Mouse (Mus musculus): ENCODE measurements around the gene Tmem238l. TPM values are rescaled to one million over a fixed set of nuclear protein-coding genes. Genes with fewer than 3 reads are reported as not detected.
A peak's percentile ranks its signal among the peaks of the same experiment; 100 is the strongest.

Gene Tmem238l
- polyA plus RNA-seq, 1 experiment from 2014 or later, result not detected

GRCm38 (mm10) chr11:66983422-66984164 lies 27.2 kb downstream of the Tmem238l start:
- no peak overlapping the region for H3K4me3 ChIP-seq
- H3K9ac ChIP-seq, result no peak overlapping the region
- peak overlapping the region; percentile 80 for H3K27ac ChIP-seq
- ATAC-seq (replicated peaks), result peak; percentile 27; the same call in 1 of the 2 replicates
- no peak overlapping the region for H3K4me2 ChIP-seq
- no peaks in the 10 kb centered on the region for H3K36me3 ChIP-seq (replicated peaks)
- H3K4me1 ChIP-seq, result peaks cover 22% of the 10 kb centered on the region
- no peaks in the 10 kb centered on the region for H3K9me3 ChIP-seq
- 65% methylated on average over 11 of the region's 11 CpGs for WGBS
- no peaks in the 10 kb centered on the region for H3K27me3 ChIP-seq (replicated peaks)

DNA sequence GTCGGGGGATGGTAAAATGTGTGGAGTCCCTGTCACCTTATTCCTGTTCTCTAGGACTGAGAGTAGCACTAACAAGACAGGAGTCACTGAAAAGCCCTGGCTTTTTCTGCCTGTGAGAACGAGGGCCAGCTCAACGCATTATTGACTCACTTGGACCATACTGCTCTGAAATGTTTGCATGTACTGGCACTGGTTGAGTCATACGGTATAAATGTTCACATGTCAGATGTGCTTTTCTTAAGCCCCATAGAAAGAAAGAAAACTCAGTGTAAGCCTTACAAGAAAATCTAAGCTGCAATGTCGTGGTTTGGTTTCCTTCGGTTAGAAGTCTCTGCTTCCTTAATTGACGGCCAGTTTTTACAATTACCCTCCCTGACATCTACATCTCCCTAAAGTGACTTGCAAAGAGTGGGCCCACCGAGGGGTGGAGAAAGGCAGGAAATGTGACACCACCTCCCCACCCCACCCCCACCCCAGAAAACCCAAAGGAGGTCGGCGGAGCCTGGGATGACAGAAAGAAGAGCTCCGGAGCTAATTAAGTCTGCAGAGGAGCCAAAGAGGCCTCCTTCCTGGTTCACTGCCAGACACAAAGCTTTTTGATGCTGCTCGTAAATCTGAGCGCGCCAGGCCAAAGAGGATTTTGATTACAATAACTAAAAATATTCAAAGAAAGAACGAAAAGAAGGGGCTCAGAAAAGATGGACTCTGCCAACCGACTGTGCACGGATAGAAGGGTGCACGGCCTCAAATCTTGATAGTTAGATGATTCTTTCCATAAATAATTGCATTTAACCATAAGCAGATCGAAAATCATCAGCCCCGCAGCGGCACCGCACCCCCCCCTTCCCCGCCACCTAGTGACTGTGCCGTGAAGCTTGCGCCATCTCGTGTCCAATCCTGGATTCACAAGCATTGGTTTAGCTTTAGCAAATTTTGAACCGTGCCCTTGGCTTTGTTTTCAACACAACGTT lies 28.0 kb downstream of the Tmem238l start:
- Histone ChIP-seq H3K27ac (peak overlapping the region; percentile 80), H3K4me1 (peaks cover 22% of the 10 kb centered on the region), H3K27me3 (replicated peaks) (no peaks in the 10 kb centered on the region), H3K36me3 (replicated peaks) (no peaks in the 10 kb centered on the region), H3K4me2 (peak overlapping the region; percentile 69), H3K9me3 (no peaks in the 10 kb centered on the region), H3K4me3 (peak overlapping the region; percentile 40), H3K9ac (peak overlapping the region; percentile 50)
- peak; percentile 82 for ATAC-seq (replicated peaks)
- 3% methylated on average over 28 of the region's 28 CpGs for whole genome bisulfite sequencing

GRCm38 (mm10) chr11:66985136-66985702 lies 28.8 kb downstream of the Tmem238l start:
- ATAC-seq (replicated peaks), result no peak; the same call in 1 of the 2 replicates
- Histone ChIP-seq H3K36me3 (replicated peaks) (no peaks in the 10 kb centered on the region), H3K4me1 (peaks cover 22% of the 10 kb centered on the region), H3K4me2 (peak overlapping the region; percentile 69), H3K9me3 (no peaks in the 10 kb centered on the region), H3K4me3 (peak overlapping the region; percentile 40), H3K27ac (peak overlapping the region; percentile 80), H3K27me3 (replicated peaks) (no peaks in the 10 kb centered on the region), H3K9ac (peak overlapping the region; percentile 50; the same call in 1 of the 2 replicates)
- WGBS, result 24% methylated on average over 11 of the region's 11 CpGs

GRCm38 (mm10) chr11:66992150-66992549 lies 35.7 kb downstream of the Tmem238l start:
- H3K27ac ChIP-seq, result no peak overlapping the region
- ATAC-seq (replicated peaks), result no peak
- 83% methylated on average over 2 of the region's 2 CpGs for WGBS

DNA sequence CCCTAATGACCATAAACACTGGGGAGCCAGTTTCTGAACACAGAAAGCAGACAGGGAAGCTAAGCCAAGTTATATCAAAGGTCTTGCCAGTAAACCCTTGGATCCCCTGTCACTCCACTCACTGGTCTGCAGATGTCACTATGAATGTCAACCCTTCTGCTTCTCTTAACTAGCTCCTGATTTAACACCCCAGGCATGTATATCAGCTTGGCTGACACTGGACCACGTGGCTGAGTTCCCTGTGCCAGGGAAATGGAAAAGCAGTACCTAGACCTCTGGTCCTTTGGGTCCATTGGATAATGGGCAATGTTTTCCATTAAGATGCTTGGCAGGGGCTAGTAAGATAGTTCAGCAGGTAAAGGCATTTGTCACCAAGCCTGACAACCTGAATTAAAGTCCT lies 37.2 kb downstream of the Tmem238l start:
- ATAC-seq (replicated peaks), result no peak
- WGBS, result 40% methylated on average over 1 of the region's 1 CpGs
- Histone ChIP-seq H3K36me3 (replicated peaks) (no peaks in the 10 kb centered on the region), H3K27me3 (replicated peaks) (no peaks in the 10 kb centered on the region), H3K4me2 (no peak overlapping the region), H3K4me1 (no peaks in the 10 kb centered on the region), H3K4me3 (no peak overlapping the region), H3K9me3 (no peaks in the 10 kb centered on the region), H3K9ac (no peak overlapping the region), H3K27ac (no peak overlapping the region)

More at GRCm38 (mm10) chr11:66992150-66992549, 35.7 kb downstream of the Tmem238l start:
- Histone ChIP-seq H3K9ac (no peak overlapping the region), H3K27me3 (replicated peaks) (no peaks in the 10 kb centered on the region), H3K4me3 (no peak overlapping the region), H3K4me2 (no peak overlapping the region), H3K4me1 (no peaks in the 10 kb centered on the region), H3K36me3 (replicated peaks) (no peaks in the 10 kb centered on the region), H3K9me3 (no peaks in the 10 kb centered on the region)

DNA sequence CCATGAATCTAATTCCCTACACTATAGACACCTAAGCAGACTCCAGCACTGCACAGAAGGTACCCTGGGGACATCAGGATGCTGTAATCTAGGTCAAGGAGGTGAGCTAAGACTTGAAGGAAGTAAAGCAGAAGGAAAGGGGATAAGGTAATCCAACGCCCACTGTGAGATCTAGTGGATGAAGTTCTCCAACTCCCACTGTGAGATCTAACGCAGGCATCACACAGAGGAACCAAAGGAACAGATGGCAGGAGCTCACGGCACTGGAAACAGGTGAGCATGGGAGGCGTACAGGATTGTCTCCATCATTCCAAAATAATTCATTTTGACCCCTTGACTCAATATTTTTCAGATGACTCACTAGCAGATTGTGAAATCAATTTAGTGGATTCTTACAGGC lies 40.0 kb downstream of the Tmem238l start:
- no peaks in the 10 kb centered on the region for H3K27me3 ChIP-seq (replicated peaks)
- no peak for ATAC-seq (replicated peaks)
- no peak overlapping the region for H3K9ac ChIP-seq
- no peak overlapping the region for H3K4me2 ChIP-seq
- peaks cover 6% of the 10 kb centered on the region for H3K4me1 ChIP-seq
- H3K4me3 ChIP-seq, result no peak overlapping the region
- H3K36me3 ChIP-seq (replicated peaks), result no peaks in the 10 kb centered on the region
- no peaks in the 10 kb centered on the region for H3K9me3 ChIP-seq
- WGBS, result 74% methylated on average over 4 of the region's 4 CpGs
- no peak overlapping the region for H3K27ac ChIP-seq

- 71% methylated on average over 14 of the region's 14 CpGs for WGBS
- Histone ChIP-seq H3K27ac (no peak overlapping the region), H3K4me3 (no peak overlapping the region), H3K36me3 (replicated peaks) (no peaks in the 10 kb centered on the region), H3K9me3 (no peaks in the 10 kb centered on the region), H3K27me3 (replicated peaks) (no peaks in the 10 kb centered on the region), H3K9ac (no peak overlapping the region), H3K4me1 (peaks cover 15% of the 10 kb centered on the region), H3K4me2 (no peak overlapping the region)
- ATAC-seq (replicated peaks), result no peak
These were observed 42.3 kb downstream of the Tmem238l start for GRCm38 (mm10) chr11:66998467-66999403.

- WGBS, result 64% methylated on average over 4 of the region's 4 CpGs
- Histone ChIP-seq H3K9me3 (no peaks in the 10 kb centered on the region), H3K9ac (no peak overlapping the region), H3K4me3 (no peak overlapping the region), H3K4me2 (no peak overlapping the region), H3K36me3 (replicated peaks) (no peaks in the 10 kb centered on the region), H3K27ac (peak overlapping the region; percentile 64; the same call in 1 of the 2 replicates), H3K4me1 (peaks cover 15% of the 10 kb centered on the region), H3K27me3 (replicated peaks) (no peaks in the 10 kb centered on the region)
- ATAC-seq (replicated peaks), result no peak
These were observed 44.2 kb downstream of the Tmem238l start for GRCm38 (mm10) chr11:67000671-67001070.

DNA sequence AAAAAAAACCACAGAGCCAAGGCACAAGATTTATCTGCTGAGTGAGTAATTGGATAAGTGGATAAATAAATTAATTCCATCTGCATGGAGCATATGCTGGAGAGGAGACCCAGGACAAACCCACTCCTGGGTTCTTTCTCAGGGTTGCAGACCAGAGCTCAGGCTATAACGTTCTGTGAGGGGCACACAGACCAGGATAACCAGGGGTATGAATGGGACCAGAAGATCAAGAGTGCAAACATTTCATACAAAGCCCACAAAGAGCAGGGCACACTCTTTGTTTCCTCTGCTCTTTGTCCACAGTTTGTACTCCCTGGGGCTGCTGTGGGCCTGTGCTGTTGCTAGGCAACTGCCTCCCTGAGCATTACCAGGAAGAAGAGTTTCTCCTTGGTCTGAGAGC lies 45.3 kb downstream of the Tmem238l start:
- 4% methylated on average over 1 of the region's 1 CpGs for WGBS
- peaks cover 15% of the 10 kb centered on the region for H3K4me1 ChIP-seq
- no peak overlapping the region for H3K4me3 ChIP-seq
- no peak overlapping the region for H3K4me2 ChIP-seq
- H3K27me3 ChIP-seq (replicated peaks), result no peaks in the 10 kb centered on the region
- peak overlapping the region; percentile 64 for H3K27ac ChIP-seq
- H3K9me3 ChIP-seq, result no peaks in the 10 kb centered on the region
- H3K36me3 ChIP-seq (replicated peaks), result no peaks in the 10 kb centered on the region
- ATAC-seq (replicated peaks), result peak; percentile 80
- H3K9ac ChIP-seq, result no peak overlapping the region

DNA sequence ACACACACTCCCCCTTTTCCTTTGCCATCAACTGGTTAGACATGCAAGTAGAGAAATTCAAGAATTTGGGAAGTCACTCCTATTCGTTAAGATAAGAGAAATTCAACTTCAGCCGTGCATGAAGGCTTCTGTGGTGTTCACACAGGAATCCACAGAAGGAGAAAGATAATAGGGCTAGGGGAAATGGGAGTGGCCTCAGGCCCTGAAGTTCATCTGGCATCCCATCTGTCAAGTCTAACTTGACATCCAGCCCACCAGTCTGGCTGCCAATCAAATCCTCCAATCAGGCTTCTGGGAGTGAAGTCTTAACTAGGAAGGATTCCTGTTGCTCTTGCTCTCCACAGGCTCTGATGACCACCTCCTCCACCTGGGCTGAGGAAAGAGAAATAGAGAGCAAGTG lies 46.5 kb downstream of the Tmem238l start:
- Histone ChIP-seq H3K9ac (no peak overlapping the region), H3K36me3 (replicated peaks) (no peaks in the 10 kb centered on the region), H3K4me1 (peaks cover 20% of the 10 kb centered on the region), H3K27me3 (replicated peaks) (no peaks in the 10 kb centered on the region), H3K4me2 (no peak overlapping the region), H3K9me3 (no peaks in the 10 kb centered on the region), H3K27ac (no peak overlapping the region), H3K4me3 (no peak overlapping the region)
- ATAC-seq (replicated peaks), result no peak
- WGBS, result 62% methylated on average over 2 of the region's 2 CpGs

- H3K27ac ChIP-seq, result no peak overlapping the region
- H3K9me3 ChIP-seq, result no peaks in the 10 kb centered on the region
- no peak overlapping the region for H3K4me3 ChIP-seq
- H3K27me3 ChIP-seq (replicated peaks), result no peaks in the 10 kb centered on the region
- H3K36me3 ChIP-seq (replicated peaks), result no peaks in the 10 kb centered on the region
- WGBS, result 50% methylated on average over 8 of the region's 8 CpGs
- peaks cover 24% of the 10 kb centered on the region for H3K4me1 ChIP-seq
- peak; percentile 65 for ATAC-seq (replicated peaks)
- no peak overlapping the region for H3K4me2 ChIP-seq
- no peak overlapping the region for H3K9ac ChIP-seq
These were observed 51.5 kb downstream of the Tmem238l start for GRCm38 (mm10) chr11:67007961-67008360.
